Mouse (Mus musculus): Measurements from ENCODE around the gene Olfr1427.
"Not testable (repeated sequence)": the region's sequence is repeated elsewhere in the genome, so short reads cannot be mapped to it uniquely, and the experiment has no call there.

Gene Olfr1427

GRCm38 (mm10) chr19:12103234-12103633 lies at the start of gene Olfr1427:
Gene Olfr1427, minus strand, starts transcription at chr19:12103334.
- no peak for DNase-seq (ENCODE audit: low spot score)

GRCm38 (mm10) chr19:12145452-12145851 lies 42.3 kb upstream of the Olfr1427 start:
- DNase-seq (ENCODE audit: low spot score), result no peak

- no peak for DNase-seq (ENCODE audit: low spot score)
Observed at GRCm38 (mm10) chr19:12143356-12143755, 40.2 kb upstream of the Olfr1427 start.

GRCm38 (mm10) chr19:12134289-12134688 lies 31.2 kb upstream of the Olfr1427 start:
- DNase-seq (ENCODE audit: low spot score), result peak; percentile 3

GRCm38 (mm10) chr19:12123103-12123502 lies 20.0 kb upstream of the Olfr1427 start, which contains the start of gene Olfr76:
Gene Olfr76, minus strand, starts transcription at chr19:12123203.
- no peak for DNase-seq (ENCODE audit: low spot score)

- no peak for DNase-seq (ENCODE audit: low spot score)
Observed at GRCm38 (mm10) chr19:12116464-12116863, 13.3 kb upstream of the Olfr1427 start.

- DNase-seq (ENCODE audit: low spot score), result no peak
Observed at GRCm38 (mm10) chr19:12115797-12116196, 12.7 kb upstream of the Olfr1427 start, which contains the start of gene Olfr1428. Gene Olfr1428, minus strand, starts transcription at chr19:12115897.

GRCm38 (mm10) chr19:12113807-12114206 lies 10.7 kb upstream of the Olfr1427 start:
- DNase-seq (ENCODE audit: low spot score), result no peak

- DNase-seq (ENCODE audit: low spot score), result no peak
Observed at GRCm38 (mm10) chr19:12104541-12104940, 1.4 kb upstream of the Olfr1427 start.

GRCm38 (mm10) chr19:12091913-12092312 lies 11.2 kb downstream of the Olfr1427 start, which contains the start of gene Olfr1426:
Gene Olfr1426, minus strand, starts transcription at chr19:12092013.
- DNase-seq (ENCODE audit: low spot score), result no peak

- DNase-seq (ENCODE audit: low spot score), result not testable (repeated sequence)
Observed at GRCm38 (mm10) chr19:12077631-12078030, 25.5 kb downstream of the Olfr1427 start, which contains the start of gene Olfr1425. Gene Olfr1425, minus strand, starts transcription at chr19:12077731.

GRCm38 (mm10) chr19:12069546-12069945 lies 33.6 kb downstream of the Olfr1427 start:
- DNase-seq (ENCODE audit: low spot score), result not testable (repeated sequence)

- not testable (repeated sequence) for DNase-seq (ENCODE audit: low spot score)
Observed at GRCm38 (mm10) chr19:12067806-12068205, 35.3 kb downstream of the Olfr1427 start.

GRCm38 (mm10) chr19:12062582-12062981 lies 40.6 kb downstream of the Olfr1427 start, which contains the start of gene Olfr1424:
Gene Olfr1424, minus strand, starts transcription at chr19:12062682.
- not testable (repeated sequence) for DNase-seq (ENCODE audit: low spot score)
